Mouse (Mus musculus) myocyte (in vitro differentiated cells): ENCODE results near the gene Galnt14. TPM values are rescaled to one million over a fixed set of nuclear protein-coding genes. Genes with fewer than 3 reads are reported as not detected.

ENCODE experiments used
- H3K27me3 ChIP-seq: one replicate; pipeline ENCODE4 v1.6.1; 2011; ENCODE audit not compliant: control insufficient read depth, insufficient read depth, insufficient read length
- H3K36me3 ChIP-seq: one replicate; pipeline ENCODE4 v1.6.1; 2011; ENCODE audit not compliant: control insufficient read depth, insufficient read depth
- H3K4me2 ChIP-seq: one replicate; pipeline ENCODE4 v1.6.1; 2011; ENCODE audit warnings: low read depth, control low read depth
- H3K4me3 ChIP-seq: one replicate; pipeline ENCODE4 v1.5.1; 2011; ENCODE audit warnings: mild to moderate bottlenecking, control low read depth, moderate library complexity
- H3K79me2 ChIP-seq: one replicate; pipeline ENCODE4 v1.6.1; 2011; ENCODE audit not compliant: control insufficient read depth, insufficient read depth
- H3ac ChIP-seq: one replicate; pipeline ENCODE4 v1.6.1; 2011; ENCODE audit not compliant: control insufficient read depth, insufficient read length
- CEBPB ChIP-seq: IDR thresholded peaks from 2 replicates; pipeline ENCODE4 v1.6.1; 2011; ENCODE audit warnings: mild to moderate bottlenecking, moderate library complexity; ENCODE audit not compliant: poor library complexity, insufficient read depth, severe bottlenecking
- E2F4 ChIP-seq: IDR thresholded peaks from one replicate; pipeline ENCODE4 v1.6.1; 2011; ENCODE audit warnings: mild to moderate bottlenecking, control low read depth, moderate library complexity; ENCODE audit not compliant: insufficient read depth
- MAX ChIP-seq: IDR thresholded peaks from one replicate; pipeline ENCODE4 v1.6.1; 2011; ENCODE audit warnings: low read depth, mild to moderate bottlenecking, control low read depth
- MYOD1 ChIP-seq, 3 experiments: IDR thresholded peaks; one replicate each; pipeline ENCODE4 v1.6.1; 2011; ENCODE audit warnings: control low read depth in 2 of 3, low read depth in 2 of 3, mild to moderate bottlenecking in 2 of 3, moderate library complexity in 1 of 3; ENCODE audit not compliant: insufficient read length in 2 of 3, control insufficient read depth in 1 of 3
- MYOG ChIP-seq, 3 experiments: IDR thresholded peaks; one replicate each; pipeline ENCODE4 v1.6.1; 2011; ENCODE audit warnings: control low read depth in 2 of 3, low read depth in 2 of 3, mild to moderate bottlenecking in 2 of 3; ENCODE audit not compliant: insufficient read length in 2 of 3, control insufficient read depth in 1 of 3, insufficient read depth in 1 of 3
- POLR2A ChIP-seq: IDR thresholded peaks from one replicate; pipeline ENCODE4 v1.6.1; 2011; ENCODE audit warnings: low read depth, mild to moderate bottlenecking, control low read depth, moderate library complexity; ENCODE audit not compliant: insufficient read length
- POLR2AphosphoS2 ChIP-seq: IDR thresholded peaks from one replicate; pipeline ENCODE4 v1.6.1; 2011; ENCODE audit warnings: low read depth, control low read depth; ENCODE audit not compliant: insufficient read length
- REST ChIP-seq: IDR thresholded peaks from one replicate; pipeline ENCODE4 v1.6.1; 2011; ENCODE audit warnings: mild to moderate bottlenecking, control low read depth, moderate library complexity; ENCODE audit not compliant: insufficient read depth, insufficient read length
- SRF ChIP-seq: IDR thresholded peaks from one replicate; pipeline ENCODE4 v1.6.1; 2011; ENCODE audit warnings: low read depth; ENCODE audit not compliant: control insufficient read depth, insufficient read length
- TCF12 ChIP-seq: IDR thresholded peaks from one replicate; pipeline ENCODE4 v1.6.1; 2011; ENCODE audit warnings: mild to moderate bottlenecking, control low read depth; ENCODE audit not compliant: poor library complexity, insufficient read depth, severe bottlenecking
- TCF3 ChIP-seq: IDR thresholded peaks from one replicate; pipeline ENCODE4 v1.6.1; 2011; ENCODE audit warnings: low read depth, control low read depth; ENCODE audit not compliant: insufficient read length
- USF1 ChIP-seq: IDR thresholded peaks from one replicate; pipeline ENCODE4 v1.6.1; 2011; ENCODE audit warnings: low read depth, mild to moderate bottlenecking, control low read depth, moderate library complexity
- polyA plus RNA-seq: library from polyadenylated mRNA; unstranded; fragments of >200 nt; fragmentation: generic; extraction: Trizol; gene quantifications from one replicate; pipeline ENCODE4 v1.2.1, GENCODE M21; 2012; ENCODE audit warnings: missing spikeins

Gene Galnt14
- polyA plus RNA-seq, result not detected

- Histone ChIP-seq H3ac (no peak within 1 kb of the TSS), H3K79me2 (no peaks in the 10 kb centered on the region), H3K27me3 (peaks cover 15% of the 10 kb centered on the region), H3K4me3 (no peak within 1 kb of the TSS), H3K36me3 (no peaks in the 10 kb centered on the region), H3K4me2 (no peak within 1 kb of the TSS)
- TF ChIP-seq E2F4 (no peak), MYOD1 (IDR thresholded peaks at IDR 0.05; ENCODE audit: control insufficient read depth in 1 of 3, insufficient read length in 2 of 3, low read depth in 2 of 3) (no peak), MAX (no peak), SRF (no peak), POLR2A (no peak), USF1 (no peak), MYOG (IDR thresholded peaks at IDR 0.05; ENCODE audit: control insufficient read depth in 1 of 3, insufficient read depth in 1 of 3, insufficient read length in 2 of 3, low read depth in 2 of 3) (no peak), TCF12 (no peak), CEBPB (no peak), REST (no peak), TCF3 (no peak), POLR2AphosphoS2 (no peak)
These were observed at the start of gene Galnt14 for GRCm38 (mm10) chr17:73710042-73710911. Galnt14 (minus strand) TSS chr17:73710453.

DNA sequence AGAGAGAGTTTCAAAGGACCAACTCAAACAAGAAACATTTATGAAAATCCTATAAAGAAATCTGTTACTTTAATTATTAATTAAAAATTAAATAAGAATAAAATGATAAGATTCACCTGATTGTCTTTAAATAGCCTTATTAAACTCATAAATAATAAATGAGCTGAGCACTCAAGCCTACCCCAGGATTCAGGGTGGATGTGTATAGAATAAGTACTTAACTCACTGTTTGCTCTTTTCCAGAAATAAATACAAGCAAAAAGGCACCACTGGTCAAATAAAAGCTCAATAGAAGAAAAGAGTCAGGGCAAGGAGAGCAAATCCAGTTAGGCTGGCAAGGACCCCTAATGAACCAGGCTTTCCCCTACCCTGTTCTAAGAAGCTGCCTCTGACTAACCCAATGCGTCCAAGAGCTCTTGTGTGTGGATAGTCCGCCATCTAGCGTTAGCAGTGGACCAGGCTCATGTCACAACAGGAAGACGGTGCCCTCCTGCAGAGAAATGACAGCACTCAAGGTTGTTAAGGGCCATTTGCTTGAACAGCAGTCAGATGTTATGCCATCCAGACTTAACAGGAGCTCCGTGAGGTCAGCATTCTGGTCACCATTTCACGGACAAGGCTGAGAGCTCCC is 33.5 kb upstream of the Galnt14 start:
- no peak overlapping the region for H3ac ChIP-seq
- H3K36me3 ChIP-seq, result no peaks in the 10 kb centered on the region
- TF ChIP-seq POLR2AphosphoS2 (no peak), SRF (no peak), MAX (no peak), REST (no peak), CEBPB (no peak), MYOG (IDR thresholded peaks at IDR 0.05; ENCODE audit: control insufficient read depth in 1 of 3, insufficient read depth in 1 of 3, insufficient read length in 2 of 3, low read depth in 2 of 3) (no peak), MYOD1 (IDR thresholded peaks at IDR 0.05; ENCODE audit: control insufficient read depth in 1 of 3, insufficient read length in 2 of 3, low read depth in 2 of 3) (no peak), E2F4 (no peak), TCF3 (no peak), POLR2A (no peak), TCF12 (no peak), USF1 (no peak)
- H3K4me2 ChIP-seq, result no peak overlapping the region
- H3K79me2 ChIP-seq, result no peaks in the 10 kb centered on the region
- H3K4me3 ChIP-seq, result no peak overlapping the region
- H3K27me3 ChIP-seq, result no peaks in the 10 kb centered on the region

DNA sequence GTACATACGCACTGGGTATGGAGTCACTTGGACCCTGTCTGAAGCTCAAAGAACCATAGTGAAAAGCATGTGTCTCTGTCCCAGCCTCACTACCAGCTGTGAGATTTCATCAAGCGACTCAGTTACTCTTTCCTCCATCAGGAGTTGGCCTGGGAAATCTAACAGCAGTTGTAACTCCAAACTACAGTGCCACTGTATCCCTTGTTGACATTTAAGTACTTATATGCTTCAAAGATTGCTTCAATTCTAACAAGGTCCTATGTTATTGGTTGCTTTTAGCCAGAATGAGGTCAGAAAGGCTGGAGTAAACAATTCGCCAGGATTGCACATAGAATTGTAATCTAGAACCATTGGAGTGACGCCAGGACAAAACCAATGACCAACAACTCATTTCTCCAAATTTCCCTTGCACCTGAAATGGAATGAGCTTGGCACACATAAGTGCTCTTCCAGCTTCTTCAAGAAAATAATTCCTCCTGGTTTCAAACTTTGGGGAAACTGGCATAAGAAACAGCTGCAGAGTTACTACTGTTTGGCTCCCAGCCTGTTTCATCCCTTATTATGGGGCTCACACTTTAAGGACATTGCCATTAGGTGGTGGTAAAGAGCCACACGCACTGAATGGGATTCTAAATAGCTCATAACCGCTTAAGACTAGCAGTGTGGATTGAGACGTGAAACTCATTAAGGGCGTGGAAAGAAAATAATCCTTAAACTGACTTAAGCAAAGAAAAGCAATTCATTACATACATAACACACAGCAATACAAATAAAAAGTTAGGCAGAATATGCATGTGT is 13.8 kb upstream of the Galnt14 start:
- H3ac ChIP-seq, result no peak overlapping the region
- TF ChIP-seq TCF12 (no peak), E2F4 (no peak), REST (no peak), TCF3 (no peak), SRF (no peak), CEBPB (no peak), MYOD1 (IDR thresholded peaks at IDR 0.05; ENCODE audit: control insufficient read depth in 1 of 3, insufficient read length in 2 of 3, low read depth in 2 of 3) (no peak), USF1 (no peak), POLR2A (no peak), POLR2AphosphoS2 (no peak), MAX (no peak), MYOG (IDR thresholded peaks at IDR 0.05; ENCODE audit: control insufficient read depth in 1 of 3, insufficient read depth in 1 of 3, insufficient read length in 2 of 3, low read depth in 2 of 3) (no peak)
- H3K27me3 ChIP-seq, result no peaks in the 10 kb centered on the region
- H3K79me2 ChIP-seq, result no peaks in the 10 kb centered on the region
- no peak overlapping the region for H3K4me2 ChIP-seq
- H3K36me3 ChIP-seq, result no peaks in the 10 kb centered on the region
- H3K4me3 ChIP-seq, result no peak overlapping the region

DNA sequence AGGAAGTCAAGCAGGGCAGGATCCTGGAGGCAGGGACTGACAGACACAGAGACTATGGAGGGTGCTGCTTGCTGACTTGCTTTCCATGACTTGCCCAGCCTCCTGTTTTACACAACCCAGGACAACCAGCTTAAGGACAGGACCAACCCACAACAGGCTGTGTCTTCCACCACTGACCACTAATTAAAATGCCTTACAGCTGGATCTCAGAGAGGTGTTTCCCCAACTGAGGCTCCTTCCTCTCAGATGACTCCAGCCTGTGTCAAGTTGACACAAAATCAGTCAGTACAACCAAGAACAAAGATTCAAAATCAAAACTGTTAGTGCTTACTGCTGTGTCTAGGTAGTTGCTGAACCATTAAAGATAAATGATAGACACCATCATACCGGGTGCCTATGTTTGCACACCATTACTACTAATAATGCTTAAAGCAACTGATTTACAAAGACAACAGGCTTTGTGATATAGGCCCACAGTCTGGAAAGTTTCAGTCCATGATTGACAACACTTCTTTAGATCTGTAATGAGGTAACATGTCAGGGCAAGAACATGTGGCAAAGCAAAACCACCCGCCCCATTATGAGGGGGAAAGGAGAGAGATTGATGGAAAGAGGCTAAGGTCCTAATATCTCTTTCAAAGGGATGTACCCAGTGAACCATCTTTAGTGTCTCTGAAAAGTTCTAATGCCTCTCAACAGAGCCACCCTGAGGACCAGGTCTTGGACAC is 8.9 kb upstream of the Galnt14 start:
- Histone ChIP-seq H3K27me3 (peaks cover 5% of the 10 kb centered on the region), H3K36me3 (no peaks in the 10 kb centered on the region), H3K79me2 (no peaks in the 10 kb centered on the region), H3ac (no peak overlapping the region), H3K4me3 (no peak overlapping the region), H3K4me2 (no peak overlapping the region)
- TF ChIP-seq TCF3, result no peak
- TF ChIP-seq REST, result no peak
- TF ChIP-seq USF1, result no peak
- no peak for TF ChIP-seq POLR2A
- TF ChIP-seq E2F4, result no peak
- no peak for TF ChIP-seq POLR2AphosphoS2
- TF ChIP-seq MYOG (IDR thresholded peaks at IDR 0.05; ENCODE audit: control insufficient read depth in 1 of 3, insufficient read depth in 1 of 3, insufficient read length in 2 of 3, low read depth in 2 of 3), result no peak
- TF ChIP-seq MAX, result no peak
- no peak for TF ChIP-seq MYOD1 (IDR thresholded peaks at IDR 0.05; ENCODE audit: control insufficient read depth in 1 of 3, insufficient read length in 2 of 3, low read depth in 2 of 3)
- TF ChIP-seq SRF, result no peak
- no peak for TF ChIP-seq CEBPB
- TF ChIP-seq TCF12, result no peak
